Mouse (Mus musculus) kidney, postnatal 0 days (tissue): ENCODE data around the gene Olfr547. TPM values are rescaled to one million over a fixed set of nuclear protein-coding genes. Genes with fewer than 3 reads are reported as not detected.

Experiments used
- ATAC-seq: fragments of 200-750 bp; cut with Nextera tagmentation; replicated peaks from 2 replicates; pipeline ENCODE4 v1.8.0; 2017; ENCODE audit warnings: low read depth, moderate number of reproducible peaks, moderate TSS enrichment, moderate library complexity; ENCODE audit not compliant: low FRiP score
- DNase-seq: peaks from one replicate; pipeline ENCODE4 v3.0.0-alpha.2; 2016; ENCODE audit warnings: low spot score
- H3K27ac ChIP-seq: fragments of 300-500 bp; sonication (generic); 2 replicates; pipeline ENCODE4 v1.5.1; 2014; ENCODE audit warnings: mild to moderate bottlenecking
- H3K27me3 ChIP-seq: fragments of 300-500 bp; sonication (generic); 2 replicates; pipeline ENCODE4 v1.6.1; 2014; ENCODE audit warnings: low read length, mixed read lengths; ENCODE audit not compliant: insufficient read depth
- H3K36me3 ChIP-seq: fragments of 300-500 bp; sonication (generic); 2 replicates; pipeline ENCODE4 v1.6.1; 2014; ENCODE audit warnings: low read length, mixed read lengths; ENCODE audit not compliant: insufficient read depth
- H3K4me1 ChIP-seq: fragments of 300-500 bp; sonication (generic); replicated peaks from 2 replicates; pipeline ENCODE4 v1.6.1; 2014; ENCODE audit warnings: antibody characterized with exemption, low read length, mixed read lengths; ENCODE audit not compliant: insufficient read depth
- H3K4me2 ChIP-seq: fragments of 300-500 bp; sonication (generic); 2 replicates; pipeline ENCODE4 v1.6.1; 2014; ENCODE audit warnings: mild to moderate bottlenecking, low read length, moderate library complexity, mixed read lengths
- H3K4me3 ChIP-seq: fragments of 300-500 bp; sonication (generic); replicated peaks from 2 replicates; pipeline ENCODE4 v1.5.1; 2014; ENCODE audit warnings: low read depth, low read length
- H3K9ac ChIP-seq: fragments of 300-500 bp; sonication (generic); 2 replicates; pipeline ENCODE4 v1.6.1; 2014; ENCODE audit warnings: low read depth, low read length
- H3K9me3 ChIP-seq: fragments of 300-500 bp; sonication (generic); replicated peaks from 2 replicates; pipeline ENCODE4 v1.6.1; 2016; ENCODE audit warnings: low read length, inconsistent platforms, mixed read lengths
- CTCF ChIP-seq: IDR thresholded peaks from 2 replicates; pipeline ENCODE4 v1.5.1; 2016; ENCODE audit warnings: antibody characterized with exemption, low read depth, mild to moderate bottlenecking, moderate library complexity
- WGBS: fragments of 180-500 bp; shearing (Covaris S2); extraction: QIAGEN DNeasy Blood & Tissue Kit; methylation state at CpG from one replicate; pipeline ENCODE4 v1.1.7; 2014; 5-methylcytosine and 5-hydroxymethylcytosine counted together
- polyA plus RNA-seq: library from polyadenylated mRNA; unstranded; fragments of >200 nt; fragmentation: Nextera tagmentation; extraction: Ambion mirVana; gene quantifications from 2 replicates; pipeline ENCODE4 v1.2.1, GENCODE M21; 2015

Gene Olfr547
- polyA plus RNA-seq, 1 experiment from 2014 or later: not detected

DNA sequence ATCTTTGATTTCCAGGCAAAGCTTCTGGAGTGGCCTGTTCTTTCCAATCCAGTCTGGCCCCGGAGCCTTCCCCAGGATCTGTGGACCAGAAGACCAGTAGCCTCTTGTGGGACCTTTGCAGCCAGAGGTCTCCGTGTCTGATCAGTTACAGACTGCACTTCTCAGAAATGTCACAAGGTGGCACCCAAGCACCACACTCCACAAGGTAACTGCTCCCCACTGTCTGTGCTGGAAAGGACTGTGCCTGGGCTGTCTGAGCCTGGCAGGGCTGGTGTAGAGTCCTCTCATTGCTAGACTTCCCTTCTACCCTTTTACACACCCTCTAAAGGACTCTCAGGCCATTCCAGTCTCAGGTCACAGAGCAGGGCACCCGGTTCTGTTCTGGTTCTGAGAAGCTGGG is 27.7 kb upstream of the Olfr547 start:
- Histone ChIP-seq H3K9me3 (no peaks in the 10 kb centered on the region), H3K36me3 (no peaks in the 10 kb centered on the region), H3K4me2 (no peak overlapping the region), H3K9ac (no peak overlapping the region), H3K4me1 (no peaks in the 10 kb centered on the region), H3K4me3 (no peak overlapping the region), H3K27me3 (no peaks in the 10 kb centered on the region), H3K27ac (no peak overlapping the region)
- ATAC-seq (peak; percentile 58), DNase-seq (peak; percentile 80)
- peak; percentile 91 for TF ChIP-seq CTCF
- 40% methylated on average over 3 of the region's 3 CpGs for WGBS

DNA sequence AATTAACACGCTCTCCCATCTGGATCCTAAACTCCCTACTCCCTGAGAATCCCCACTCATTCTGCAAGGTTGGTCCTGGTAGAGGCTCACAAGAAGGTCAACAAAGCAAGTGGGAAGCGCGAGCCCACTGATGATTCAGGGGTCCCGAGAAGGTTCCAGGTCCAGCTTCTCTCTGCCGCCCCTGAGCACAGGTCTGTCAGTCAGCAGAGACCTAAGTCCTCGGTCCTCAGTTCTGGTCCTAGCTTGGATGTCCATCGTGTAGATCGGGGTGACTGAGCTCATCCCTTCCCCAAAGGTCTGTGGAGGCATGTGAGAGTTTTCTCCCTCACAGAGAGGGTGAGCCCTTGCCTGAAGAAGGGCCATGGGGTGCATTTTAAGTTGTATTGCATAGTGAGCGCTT is 26.5 kb upstream of the Olfr547 start:
- Histone ChIP-seq H3K9me3 (no peaks in the 10 kb centered on the region), H3K4me3 (no peak overlapping the region), H3K27me3 (no peaks in the 10 kb centered on the region), H3K9ac (no peak overlapping the region), H3K27ac (no peak overlapping the region), H3K4me1 (no peaks in the 10 kb centered on the region), H3K4me2 (no peak overlapping the region), H3K36me3 (no peaks in the 10 kb centered on the region)
- ATAC-seq: no peak
- TF ChIP-seq CTCF: no peak
- no peak for DNase-seq
- 84% methylated on average over 9 of the region's 9 CpGs for WGBS

DNA sequence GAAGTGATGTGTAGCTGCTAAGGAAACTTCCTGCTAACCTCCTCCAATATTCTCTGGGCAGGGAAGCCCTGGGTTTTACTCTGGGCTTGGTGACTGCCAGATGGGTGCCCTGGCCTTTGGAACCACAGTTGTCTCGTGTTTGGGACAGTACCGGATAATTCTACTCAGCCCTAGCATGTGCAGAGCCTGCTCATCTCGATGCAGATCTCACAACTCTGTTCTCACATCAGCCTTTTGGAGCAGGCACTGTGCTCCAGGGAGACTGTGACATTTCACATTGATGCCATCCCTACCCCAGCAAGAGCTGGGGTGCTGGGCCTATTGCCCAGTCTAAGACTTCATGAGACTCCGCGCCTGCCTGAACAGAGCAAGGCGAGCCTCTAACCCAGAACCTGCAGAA is 25.9 kb upstream of the Olfr547 start:
- no peak for ATAC-seq

DNA sequence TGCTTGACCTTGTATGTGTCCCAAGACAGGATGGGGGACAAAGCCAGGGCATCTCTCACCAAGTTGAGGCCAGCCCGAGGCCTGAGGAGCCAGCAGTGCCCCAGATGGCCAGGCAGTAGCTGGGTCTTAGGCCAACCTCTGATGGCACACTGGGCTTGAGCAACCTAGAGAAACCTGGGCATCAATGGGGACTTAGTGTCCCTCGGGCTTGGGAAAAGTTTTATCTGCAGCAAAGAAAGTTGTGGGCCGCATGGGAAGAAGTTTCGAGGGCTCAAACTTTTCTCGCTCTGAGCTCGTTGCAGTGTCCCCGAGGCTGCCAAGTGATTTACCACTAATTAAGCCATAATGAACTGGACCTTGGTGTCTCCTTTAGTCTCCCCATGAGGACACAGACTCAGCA is 24.8 kb upstream of the Olfr547 start:
- Histone ChIP-seq H3K4me1 (no peaks in the 10 kb centered on the region; the same call in 1 of the 2 replicates), H3K27me3 (0 out of 2 replicates have a peak, but pooled peaks cover 3% of the 10 kb centered on the region), H3K9ac (no peak overlapping the region), H3K4me2 (no peak overlapping the region), H3K36me3 (no peaks in the 10 kb centered on the region), H3K4me3 (no peak overlapping the region), H3K27ac (no peak overlapping the region), H3K9me3 (no peaks in the 10 kb centered on the region)
- ATAC-seq (no peak), DNase-seq (no peak)
- 86% methylated on average over 7 of the region's 7 CpGs for WGBS
- TF ChIP-seq CTCF: no peak

More for the DNA sequence above, 25.9 kb upstream of the Olfr547 start:
- Histone ChIP-seq H3K27me3 (no peaks in the 10 kb centered on the region), H3K36me3 (no peaks in the 10 kb centered on the region), H3K4me3 (no peak overlapping the region), H3K9ac (no peak overlapping the region), H3K9me3 (no peaks in the 10 kb centered on the region), H3K27ac (no peak overlapping the region), H3K4me1 (no peaks in the 10 kb centered on the region; the same call in 1 of the 2 replicates), H3K4me2 (no peak overlapping the region)
- WGBS: 90% methylated on average over 6 of the region's 6 CpGs
- no peak for DNase-seq
- TF ChIP-seq CTCF: no peak

DNA sequence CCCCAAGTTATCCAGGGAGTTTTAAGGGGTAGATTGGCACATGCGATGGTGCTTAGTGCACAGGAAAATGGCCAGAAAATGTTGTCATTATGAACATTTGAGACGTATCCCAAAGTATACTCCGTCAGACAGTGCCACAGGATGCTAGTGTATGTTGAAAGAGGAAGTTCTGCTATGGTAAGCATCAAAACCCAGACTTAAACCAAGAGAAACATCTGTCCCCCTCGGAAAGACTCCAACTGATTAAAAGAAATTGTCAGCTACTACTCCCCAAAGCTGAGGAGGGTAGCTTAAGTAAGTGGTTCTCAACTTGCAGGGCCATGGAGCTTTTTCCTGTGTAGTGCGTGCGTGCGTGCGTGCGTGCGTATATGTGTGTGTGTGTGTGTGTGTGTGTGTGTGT is 22.6 kb upstream of the Olfr547 start:
- no peaks in the 10 kb centered on the region for H3K36me3 ChIP-seq
- no peaks in the 10 kb centered on the region for H3K9me3 ChIP-seq
- H3K27me3 ChIP-seq: 0 out of 2 replicates have a peak, but pooled peaks cover 3% of the 10 kb centered on the region
- no peak for ATAC-seq
- no peak overlapping the region for H3K9ac ChIP-seq
- no peak overlapping the region for H3K27ac ChIP-seq
- no peak overlapping the region for H3K4me2 ChIP-seq
- no peak for TF ChIP-seq CTCF
- no peak for DNase-seq
- H3K4me1 ChIP-seq: no peaks in the 10 kb centered on the region; the same call in 1 of the 2 replicates
- H3K4me3 ChIP-seq: no peak overlapping the region
- WGBS: 91% methylated on average over 10 of the region's 10 CpGs

DNA sequence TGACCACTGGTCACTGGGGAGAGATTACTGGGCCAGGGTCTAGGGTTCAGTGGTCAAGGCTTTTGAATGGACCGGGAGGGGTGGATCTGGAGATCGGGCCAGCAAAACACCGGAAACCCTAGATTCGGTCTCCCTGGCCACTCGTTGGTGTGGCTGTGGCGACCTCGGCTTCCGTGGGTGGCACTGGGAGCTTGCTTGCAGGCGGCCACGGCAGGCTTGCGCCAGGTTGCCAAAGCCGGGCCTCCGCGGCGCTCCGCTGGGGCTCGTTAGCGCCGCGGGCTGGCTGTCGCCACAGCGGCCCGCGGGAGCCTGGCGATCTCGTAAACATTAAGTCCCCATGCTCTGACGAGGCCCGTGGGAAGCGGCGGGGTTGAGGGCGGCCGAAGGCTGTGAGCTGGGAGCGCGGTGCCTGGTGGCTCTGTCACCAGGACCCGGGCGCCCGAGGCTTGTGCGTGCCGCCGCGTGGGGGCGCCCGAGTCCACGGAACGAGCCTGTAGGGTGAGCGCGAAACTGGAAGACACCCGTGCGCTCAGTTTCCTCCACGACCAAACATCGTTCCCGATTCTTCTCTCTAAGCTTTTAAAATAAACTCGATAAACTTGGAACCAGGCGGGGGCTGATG is 21.6 kb upstream of the Olfr547 start:
- no peaks in the 10 kb centered on the region for H3K9me3 ChIP-seq
- 0% methylated on average over 54 of the region's 54 CpGs for whole genome bisulfite sequencing
- H3K36me3 ChIP-seq: no peaks in the 10 kb centered on the region
- H3K27ac ChIP-seq: no peak overlapping the region
- ATAC-seq (peak; percentile 94), DNase-seq (peak; percentile 88)
- H3K9ac ChIP-seq: peak overlapping the region; percentile 56; the same call in 1 of the 2 replicates
- TF ChIP-seq CTCF: peak; percentile 89
- no peaks in the 10 kb centered on the region; the same call in 1 of the 2 replicates for H3K4me1 ChIP-seq
- peak overlapping the region; percentile 97 for H3K4me2 ChIP-seq
- H3K4me3 ChIP-seq: peak overlapping the region; percentile 47
- 0 out of 2 replicates have a peak, but pooled peaks cover 3% of the 10 kb centered on the region for H3K27me3 ChIP-seq

DNA sequence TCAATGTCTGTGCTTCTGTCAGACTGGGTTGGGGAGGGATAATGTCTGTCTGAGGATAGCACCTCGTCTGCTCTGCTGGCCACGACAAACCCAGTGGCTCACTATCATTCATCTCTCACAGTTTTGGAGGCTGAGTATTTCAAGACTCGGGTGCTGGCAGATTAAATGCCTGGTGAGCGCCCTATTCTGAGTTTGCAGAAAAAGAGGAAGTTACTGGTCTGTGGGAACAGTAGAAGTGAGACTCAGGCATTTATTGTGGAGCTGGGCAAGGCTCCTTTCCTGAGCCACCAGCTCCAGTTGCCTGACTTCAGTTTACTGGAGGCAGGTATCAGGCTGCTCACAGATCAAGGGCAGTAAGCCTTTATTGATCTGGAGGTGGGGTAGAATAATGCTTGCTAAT is 20.4 kb upstream of the Olfr547 start:
- Histone ChIP-seq H3K4me3 (no peak overlapping the region), H3K4me1 (no peaks in the 10 kb centered on the region; the same call in 1 of the 2 replicates), H3K4me2 (no peak overlapping the region), H3K9me3 (no peaks in the 10 kb centered on the region), H3K27me3 (0 out of 2 replicates have a peak, but pooled peaks cover 3% of the 10 kb centered on the region), H3K9ac (no peak overlapping the region), H3K36me3 (no peaks in the 10 kb centered on the region), H3K27ac (no peak overlapping the region)
- 69% methylated on average over 4 of the region's 4 CpGs for WGBS
- ATAC-seq (no peak), DNase-seq (no peak)
- TF ChIP-seq CTCF: no peak
